Mouse (Mus musculus) lung, embryonic 14.5 days (tissue): ENCODE results near the gene Pik3cg. TPM values are rescaled to one million over a fixed set of nuclear protein-coding genes. Genes with fewer than 3 reads are reported as not detected.
A peak's percentile ranks its signal among the peaks of the same experiment; 100 is the strongest.
"Not testable (repeated sequence)": the region's sequence is repeated elsewhere in the genome, so short reads cannot be mapped to it uniquely, and the experiment has no call there.

Experiments
- ATAC-seq: fragments of 200-750 bp; cut with Nextera tagmentation; 2 replicates; pipeline ENCODE4 v1.8.0; 2017; ENCODE audit warnings: mild to moderate bottlenecking, moderate TSS enrichment, moderate library complexity; ENCODE audit not compliant: insufficient read depth
- DNase-seq: peaks from one replicate; pipeline ENCODE4 v3.0.0-alpha.2; 2015
- H3K27ac ChIP-seq: fragments of 300-500 bp; sonication (generic); 2 replicates; pipeline ENCODE4 v1.5.1; 2014; ENCODE audit warnings: low read depth, mild to moderate bottlenecking, moderate library complexity
- H3K27me3 ChIP-seq: fragments of 300-500 bp; sonication (generic); 2 replicates; pipeline ENCODE4 v1.6.1; 2014; ENCODE audit warnings: low read length, control low read depth; ENCODE audit not compliant: insufficient read depth
- H3K36me3 ChIP-seq: fragments of 300-500 bp; sonication (generic); 2 replicates; pipeline ENCODE4 v1.6.1; 2014; ENCODE audit warnings: control low read depth; ENCODE audit not compliant: insufficient read depth
- H3K4me1 ChIP-seq: fragments of 300-500 bp; sonication (generic); 2 replicates; pipeline ENCODE4 v1.6.1; 2014; ENCODE audit warnings: antibody characterized with exemption, control low read depth; ENCODE audit not compliant: insufficient read depth
- H3K4me2 ChIP-seq: fragments of 300-500 bp; sonication (generic); 2 replicates; pipeline ENCODE4 v1.6.1; 2014; ENCODE audit warnings: mild to moderate bottlenecking
- H3K4me3 ChIP-seq: fragments of 300-500 bp; sonication (generic); 2 replicates; pipeline ENCODE4 v1.5.1; 2014; ENCODE audit warnings: low read depth, low read length
- H3K9ac ChIP-seq: fragments of 300-500 bp; sonication (generic); 2 replicates; pipeline ENCODE4 v1.6.1; 2014
- H3K9me3 ChIP-seq: fragments of 300-500 bp; sonication (generic); 2 replicates; pipeline ENCODE4 v1.6.1; 2016; ENCODE audit warnings: low read depth, low read length, control low read depth
- CTCF ChIP-seq: IDR thresholded peaks from 2 replicates; pipeline ENCODE4 v1.5.1; 2016; ENCODE audit warnings: antibody characterized with exemption, low read depth
- whole genome bisulfite sequencing: fragments of 180-500 bp; shearing (Covaris S2); extraction: QIAGEN DNeasy Blood & Tissue Kit; methylation state at CpG from one replicate; pipeline ENCODE4 v1.1.7; 2014; 5-methylcytosine and 5-hydroxymethylcytosine counted together
- polyA plus RNA-seq: library from polyadenylated mRNA; unstranded; fragments of >200 nt; fragmentation: Nextera tagmentation; extraction: Ambion mirVana; gene quantifications from 2 replicates; pipeline ENCODE4 v1.2.1, GENCODE M21; 2014

The Pik3cg gene
- 3.9 and 4.8 TPM in 2 replicates for polyA plus RNA-seq

DNA sequence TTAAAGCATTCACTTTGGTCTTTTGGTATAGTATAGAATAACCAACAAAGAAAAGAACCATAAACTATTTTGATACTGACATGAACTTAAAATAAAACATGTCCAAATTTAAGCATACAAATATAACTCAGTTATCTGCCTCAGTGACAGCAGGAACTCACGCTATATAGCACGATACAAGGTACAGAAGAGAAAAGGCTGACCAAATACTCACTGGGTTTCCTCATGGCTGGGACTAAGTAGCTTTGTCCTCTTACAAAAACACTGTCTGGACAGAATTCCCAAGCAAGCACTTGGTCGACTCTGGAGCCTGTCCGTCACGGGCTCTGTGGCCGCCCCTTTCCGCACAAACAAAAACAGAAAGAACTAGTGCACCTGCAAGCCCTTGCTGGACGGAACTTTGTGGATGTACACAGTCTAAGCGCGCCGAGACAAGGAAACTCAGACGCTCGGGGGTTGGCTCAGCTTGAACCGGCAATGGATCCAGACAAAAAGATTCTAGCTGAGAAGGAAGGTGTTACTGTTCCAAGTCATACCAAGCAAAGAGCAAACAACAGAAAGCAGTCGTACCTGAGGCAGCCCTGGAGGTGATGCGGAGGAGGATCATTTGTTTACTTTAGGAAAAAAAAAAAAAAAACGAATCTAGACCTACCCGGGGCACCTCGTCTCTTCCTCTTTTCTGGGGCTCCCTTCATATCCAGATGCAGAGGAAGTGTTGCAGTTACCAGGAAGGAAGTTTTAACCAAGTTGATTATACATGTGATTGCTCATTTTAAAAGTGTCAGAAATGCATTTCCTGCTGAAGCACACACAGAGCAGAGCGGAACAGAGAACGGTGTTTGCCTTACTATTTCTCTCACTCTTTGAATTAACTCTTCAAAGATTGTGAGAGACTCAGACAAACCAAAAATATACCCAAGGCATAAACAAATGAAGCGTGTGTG, at the start of gene Pik3cg:
Gene Pik3cg, minus strand, starts transcription at position 712 of the 944 bp plus-strand sequence.
- DNase-seq = peak; percentile 62
- Histone ChIP-seq H3K4me2 (peak within 1 kb of the TSS; percentile 47), H3K4me1 (no peaks in the 10 kb centered on the region), H3K9me3 (no peaks in the 10 kb centered on the region), H3K9ac (peak within 1 kb of the TSS; percentile 28; the same call in 1 of the 2 replicates), H3K4me3 (peak within 1 kb of the TSS; percentile 18), H3K36me3 (no peaks in the 10 kb centered on the region), H3K27me3 (no peaks in the 10 kb centered on the region), H3K27ac (peak within 1 kb of the TSS; percentile 31)
- peak; percentile 62 for ATAC-seq
- 32% methylated on average over 22 of the region's 22 CpGs for WGBS
- no peak for TF ChIP-seq CTCF

DNA sequence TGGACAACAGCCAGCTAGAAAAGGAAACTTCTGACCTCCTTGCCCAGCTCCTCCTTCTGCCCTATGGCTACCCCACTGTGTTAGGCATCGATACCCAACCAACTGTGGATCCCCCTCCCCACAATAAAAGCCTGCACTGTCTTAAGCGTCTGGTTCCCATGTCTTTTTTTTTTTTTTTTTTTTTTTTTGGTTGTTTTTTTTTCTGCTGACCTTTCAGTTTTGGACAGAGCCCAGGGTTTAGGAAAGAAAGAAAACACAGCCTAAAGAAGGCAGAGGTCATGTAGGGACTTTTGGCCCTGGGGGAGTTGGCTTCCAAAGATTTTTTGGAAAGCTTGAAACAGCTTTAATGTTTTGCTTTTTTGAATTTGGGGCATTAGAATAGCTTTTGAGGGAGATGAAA, 40.0 kb upstream of the Pik3cg start:
- no peaks in the 10 kb centered on the region for H3K36me3 ChIP-seq
- no peaks in the 10 kb centered on the region for H3K4me1 ChIP-seq
- H3K9ac ChIP-seq = no peak overlapping the region
- H3K4me3 ChIP-seq = no peak overlapping the region
- ATAC-seq = no peak
- no peaks in the 10 kb centered on the region for H3K27me3 ChIP-seq
- WGBS = 51% methylated on average over 2 of the region's 2 CpGs
- H3K4me2 ChIP-seq = no peak overlapping the region
- no peak for TF ChIP-seq CTCF
- no peak for DNase-seq
- H3K9me3 ChIP-seq = no peaks in the 10 kb centered on the region
- no peak overlapping the region for H3K27ac ChIP-seq

DNA sequence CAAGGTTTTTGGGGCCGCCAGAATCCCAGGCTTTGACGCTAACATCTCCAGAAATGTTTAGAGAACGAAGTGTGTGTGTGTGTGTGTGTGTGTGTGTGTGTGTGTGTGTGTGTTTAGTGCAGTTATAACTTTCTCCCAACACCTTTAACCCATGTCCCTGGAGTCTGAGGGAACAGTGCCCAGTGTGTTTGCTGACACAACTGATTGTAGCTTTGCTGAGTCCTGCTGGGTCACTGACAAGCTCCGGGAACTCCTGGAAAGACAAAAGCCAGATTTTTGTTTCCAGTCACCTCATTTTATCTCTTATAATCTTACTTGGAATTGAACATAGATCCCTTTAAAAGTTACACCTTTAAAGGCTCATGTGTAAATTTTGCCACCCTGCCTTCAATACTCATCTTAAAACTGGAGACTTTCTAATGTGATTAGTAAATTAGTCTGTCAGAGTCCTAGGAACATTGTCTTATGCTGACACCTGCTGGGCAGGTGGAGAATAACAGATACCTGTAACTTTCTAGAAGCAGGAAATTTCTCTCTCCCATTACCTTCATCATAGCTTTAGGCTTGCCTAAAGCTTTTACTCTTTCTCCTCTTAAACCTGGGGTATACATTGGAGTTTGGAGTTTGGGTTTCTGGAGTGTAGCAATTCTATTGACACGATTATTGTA, 37.2 kb upstream of the Pik3cg start:
- H3K27me3 ChIP-seq = no peaks in the 10 kb centered on the region
- no peak overlapping the region for H3K27ac ChIP-seq
- H3K4me1 ChIP-seq = no peaks in the 10 kb centered on the region
- H3K9me3 ChIP-seq = no peaks in the 10 kb centered on the region
- DNase-seq (peak; percentile 61), ATAC-seq (no peak)
- no peak overlapping the region for H3K4me2 ChIP-seq
- WGBS = 43% methylated on average over 5 of the region's 5 CpGs
- H3K4me3 ChIP-seq = no peak overlapping the region
- TF ChIP-seq CTCF = peak; percentile 64
- H3K9ac ChIP-seq = no peak overlapping the region
- H3K36me3 ChIP-seq = no peaks in the 10 kb centered on the region

DNA sequence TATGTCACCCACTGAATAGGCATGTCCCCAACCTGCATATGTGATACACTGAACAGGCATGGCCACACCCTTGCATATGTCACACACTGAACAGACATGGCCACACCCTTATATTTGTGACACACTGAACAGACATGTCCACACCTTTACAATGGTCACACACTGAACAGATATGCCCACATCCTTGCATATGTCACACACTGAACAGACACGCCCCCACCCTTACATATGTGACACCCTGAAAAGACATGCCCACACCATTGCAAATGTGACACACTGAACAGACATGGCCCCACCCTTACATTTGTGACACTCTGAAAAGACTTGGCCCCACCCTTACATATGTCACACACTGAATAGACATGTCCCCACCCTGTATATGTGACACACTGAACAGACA, 35.1 kb upstream of the Pik3cg start:
- ATAC-seq (no peak), DNase-seq (no peak)
- H3K9me3 ChIP-seq = no peaks in the 10 kb centered on the region
- no peaks in the 10 kb centered on the region for H3K27me3 ChIP-seq
- 59% methylated on average over 1 of the region's 1 CpGs for WGBS
- no peak overlapping the region for H3K27ac ChIP-seq
- H3K4me3 ChIP-seq = no peak overlapping the region
- no peak overlapping the region for H3K4me2 ChIP-seq
- H3K36me3 ChIP-seq = no peaks in the 10 kb centered on the region
- no peaks in the 10 kb centered on the region for H3K4me1 ChIP-seq
- no peak for TF ChIP-seq CTCF
- no peak overlapping the region for H3K9ac ChIP-seq

DNA sequence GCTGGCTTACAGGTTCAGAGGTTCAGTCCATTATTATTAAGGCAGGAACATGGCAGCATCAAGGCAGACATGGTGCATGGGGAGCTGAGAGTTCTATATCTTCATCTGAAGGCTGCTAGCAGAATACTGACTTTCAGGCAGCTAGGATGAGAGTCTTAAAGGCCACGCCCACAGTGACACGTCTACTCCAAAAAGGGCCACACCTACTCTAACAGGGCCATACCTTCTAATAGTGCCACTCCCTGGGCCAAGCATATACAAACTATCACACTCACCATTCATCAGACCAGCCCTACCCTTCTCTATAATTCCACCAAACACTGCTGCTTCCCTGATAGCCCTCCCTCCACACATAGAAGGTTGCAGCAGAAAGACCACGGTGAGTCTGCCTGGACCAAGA, 30.7 kb upstream of the Pik3cg start:
- not testable (repeated sequence) for H3K27ac ChIP-seq, H3K4me2 ChIP-seq, H3K4me3 ChIP-seq, H3K9me3 ChIP-seq, H3K4me1 ChIP-seq, ATAC-seq, H3K9ac ChIP-seq, H3K36me3 ChIP-seq, H3K27me3 ChIP-seq, DNase-seq
- 78% methylated on average over 3 of the region's 3 CpGs for WGBS

DNA sequence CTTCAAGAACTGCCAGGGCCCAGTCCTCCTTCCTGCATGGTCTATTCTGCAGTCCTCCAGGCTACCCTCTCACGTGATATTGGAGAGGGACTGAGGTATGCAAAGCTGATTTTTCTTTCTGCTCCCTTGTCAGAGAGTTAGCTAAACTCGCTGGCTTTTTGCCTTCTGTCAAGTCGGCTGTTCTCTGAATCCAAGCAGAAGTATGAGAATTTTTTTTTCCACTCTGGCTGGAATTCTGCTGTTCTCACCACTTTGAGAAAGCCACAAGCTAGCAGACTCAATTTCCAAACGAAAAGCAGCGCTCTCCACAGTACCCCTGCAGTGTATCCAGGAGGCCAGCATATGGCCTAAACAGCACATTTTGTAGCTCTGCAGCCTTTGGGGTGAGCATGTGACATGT, 30.0 kb upstream of the Pik3cg start:
- Histone ChIP-seq H3K27me3 (no peaks in the 10 kb centered on the region), H3K36me3 (no peaks in the 10 kb centered on the region), H3K9me3 (no peaks in the 10 kb centered on the region), H3K4me3 (no peak overlapping the region), H3K4me2 (no peak overlapping the region), H3K4me1 (no peaks in the 10 kb centered on the region), H3K27ac (no peak overlapping the region), H3K9ac (no peak overlapping the region)
- DNase-seq = peak; percentile 37
- no peak for ATAC-seq
- 49% methylated on average over 5 of the region's 5 CpGs for WGBS
- no peak for TF ChIP-seq CTCF

DNA sequence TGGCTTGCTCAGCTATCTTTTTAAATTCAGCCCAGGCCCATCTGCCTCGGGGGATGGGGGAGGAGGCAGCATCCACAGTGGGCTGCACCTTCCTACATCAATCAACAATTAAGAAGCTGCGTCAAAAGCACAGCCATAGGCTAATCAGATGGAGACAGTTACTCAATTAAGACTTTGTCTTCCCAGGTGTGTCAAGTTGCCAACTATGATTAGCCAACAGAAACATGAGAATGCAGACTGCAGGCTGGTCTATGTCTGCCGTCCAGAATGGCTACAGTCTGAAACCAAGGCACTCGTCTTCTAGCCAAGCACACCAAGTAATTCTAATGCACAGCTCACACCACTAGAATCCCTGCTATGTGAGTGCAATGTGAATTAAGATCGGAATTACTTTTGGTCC, 29.4 kb upstream of the Pik3cg start:
- Histone ChIP-seq H3K36me3 (no peaks in the 10 kb centered on the region), H3K27ac (no peak overlapping the region), H3K4me1 (no peaks in the 10 kb centered on the region), H3K4me2 (no peak overlapping the region), H3K9ac (no peak overlapping the region), H3K9me3 (no peaks in the 10 kb centered on the region), H3K4me3 (no peak overlapping the region), H3K27me3 (no peaks in the 10 kb centered on the region)
- no peak for TF ChIP-seq CTCF
- ATAC-seq (no peak), DNase-seq (no peak)
- 55% methylated on average over 5 of the region's 5 CpGs for WGBS
